Mouse (Mus musculus): ENCODE measurements around the gene Rock2.

DNA sequence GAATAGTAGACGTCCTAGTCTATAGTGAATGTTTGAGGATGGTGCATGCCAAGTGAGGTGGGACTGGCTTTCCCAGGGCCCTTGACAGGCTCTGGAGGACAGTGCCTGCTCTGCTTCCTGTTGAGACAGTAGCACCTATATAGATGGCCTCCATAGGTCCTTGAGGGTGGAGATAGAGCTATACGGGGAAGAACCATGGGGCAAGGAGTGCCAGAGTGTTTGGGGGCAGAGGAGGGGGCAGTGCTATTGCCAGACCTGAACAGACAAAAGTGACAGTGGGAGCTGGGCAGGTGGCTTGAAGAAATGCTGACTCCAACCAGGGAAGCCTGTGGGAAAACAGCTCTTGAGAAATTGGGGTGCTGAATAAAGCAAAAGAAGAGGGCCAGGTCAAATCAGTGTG is 99.6 kb downstream of the Rock2 start:
- TF ChIP-seq EP300 (IDR thresholded peaks at IDR 0.05; ENCODE audit: insufficient read depth, low read depth, low read length) (no peak), CTCF (IDR thresholded peaks at IDR 0.05; ENCODE audit: low read depth, low read length) (no peak)

Measured in ES-Bruce4 (cell line).